Mouse (Mus musculus): ENCODE data around the gene Jdp2. TPM values are rescaled to one million over a fixed set of nuclear protein-coding genes. Genes with fewer than 3 reads are reported as not detected.
A peak's percentile ranks its signal among the peaks of the same experiment; 100 is the strongest.

Jdp2 gene
- polyA plus RNA-seq, 1 experiment from 2014 or later: 0.36 TPM

DNA sequence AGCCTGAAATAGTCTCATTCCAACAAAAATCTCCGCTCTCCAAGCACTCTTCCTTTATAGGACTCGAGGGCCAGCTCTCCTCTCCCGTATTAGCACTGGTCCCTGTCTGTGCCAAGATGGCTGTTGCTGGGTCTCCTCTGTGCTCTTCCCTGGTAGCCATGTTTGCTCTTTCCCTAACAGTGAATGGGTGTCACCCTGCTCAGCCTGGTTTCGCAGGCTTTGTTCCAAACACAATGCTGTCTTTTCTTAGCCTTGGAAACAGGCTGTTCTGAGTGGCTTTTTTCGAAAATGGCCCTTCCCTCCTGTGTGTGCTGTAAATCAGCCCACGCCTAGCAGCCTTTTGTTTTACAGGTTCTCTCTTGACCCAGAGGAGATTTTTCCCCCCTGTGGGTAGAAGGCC lies 22.2 kb downstream of the Jdp2 start:
- H3K9me3 ChIP-seq (replicated peaks; ENCODE audit: control insufficient read depth, low read length, poor library complexity, severe bottlenecking): no peaks in the 10 kb centered on the region
- H3K9ac ChIP-seq (ENCODE audit: low read depth, low read length): no peak overlapping the region
- no peak overlapping the region for H3K4me2 ChIP-seq (ENCODE audit: low read length)
- ATAC-seq: no peak
- no peaks in the 10 kb centered on the region for H3K36me3 ChIP-seq (ENCODE audit: control insufficient read depth, insufficient read depth, low read length)
- no peaks in the 10 kb centered on the region for H3K27me3 ChIP-seq (ENCODE audit: control insufficient read depth, insufficient read depth, low read depth, low read length)
- no peak overlapping the region for H3K4me3 ChIP-seq (ENCODE audit: low read depth, low read length)
- H3K27ac ChIP-seq (ENCODE audit: low read length): peak overlapping the region; percentile 69; the same call in 1 of the 2 replicates
- 54% methylated on average over 6 of the region's 6 CpGs for WGBS
- H3K4me1 ChIP-seq (ENCODE audit: control insufficient read depth, insufficient read depth, low read length): peaks cover 6% of the 10 kb centered on the region

DNA sequence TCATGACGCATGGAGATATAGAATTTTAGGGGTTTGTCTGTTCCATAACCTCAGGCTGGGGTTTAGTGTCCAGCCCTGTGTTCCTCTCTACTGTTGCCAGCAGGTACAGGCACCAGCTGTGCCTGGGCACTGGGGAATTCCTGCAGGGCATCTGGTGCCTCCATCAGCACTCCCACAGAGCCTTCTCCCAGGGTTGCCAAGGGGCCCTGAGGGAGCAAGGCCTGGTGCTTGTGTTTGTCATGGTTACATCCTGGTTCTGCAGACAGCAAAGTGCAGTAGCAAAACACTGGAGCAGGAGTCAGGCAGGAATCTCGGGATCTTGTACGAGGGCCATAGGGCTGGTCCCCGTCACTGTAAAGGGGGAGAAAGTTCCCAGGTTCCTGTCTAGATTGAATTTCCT lies 22.8 kb downstream of the Jdp2 start:
- no peak for ATAC-seq
- H3K4me1 ChIP-seq (ENCODE audit: control insufficient read depth, insufficient read depth, low read length): peaks cover 6% of the 10 kb centered on the region
- no peaks in the 10 kb centered on the region for H3K36me3 ChIP-seq (ENCODE audit: control insufficient read depth, insufficient read depth, low read length)
- H3K4me3 ChIP-seq (ENCODE audit: low read depth, low read length): no peak overlapping the region
- no peaks in the 10 kb centered on the region for H3K27me3 ChIP-seq (ENCODE audit: control insufficient read depth, insufficient read depth, low read depth, low read length)
- H3K9me3 ChIP-seq (replicated peaks; ENCODE audit: control insufficient read depth, low read length, poor library complexity, severe bottlenecking): no peaks in the 10 kb centered on the region
- no peak overlapping the region for H3K9ac ChIP-seq (ENCODE audit: low read depth, low read length)
- 85% methylated on average over 4 of the region's 4 CpGs for WGBS
- H3K27ac ChIP-seq (ENCODE audit: low read length): no peak overlapping the region; the same call in 1 of the 2 replicates
- H3K4me2 ChIP-seq (ENCODE audit: low read length): no peak overlapping the region

DNA sequence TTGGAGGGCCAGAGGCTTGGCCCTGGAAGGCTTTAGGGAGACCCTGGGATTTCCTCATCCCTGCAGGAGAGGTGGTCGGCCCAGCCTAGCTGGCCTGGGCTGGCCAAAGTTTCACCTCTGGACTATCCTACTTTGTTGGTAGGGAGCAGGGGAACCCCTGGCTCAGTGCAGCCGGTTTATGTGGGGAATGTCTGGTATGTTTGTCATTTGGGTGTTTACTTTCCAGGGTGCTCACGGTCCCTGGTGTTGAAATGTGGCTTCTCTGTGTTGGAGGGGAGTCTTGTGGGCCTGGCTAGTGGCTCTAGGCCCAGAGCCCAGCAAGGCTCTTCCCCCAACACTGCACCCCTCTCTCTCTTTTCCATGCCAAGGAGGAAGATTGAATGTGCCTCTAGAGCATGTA lies 24.9 kb downstream of the Jdp2 start:
- ATAC-seq: no peak
- WGBS: 79% methylated on average over 3 of the region's 3 CpGs
- Histone ChIP-seq H3K36me3 (ENCODE audit: control insufficient read depth, insufficient read depth, low read length) (no peaks in the 10 kb centered on the region), H3K4me2 (ENCODE audit: low read length) (no peak overlapping the region), H3K27ac (ENCODE audit: low read length) (no peak overlapping the region), H3K4me1 (ENCODE audit: control insufficient read depth, insufficient read depth, low read length) (peaks cover 6% of the 10 kb centered on the region), H3K9me3 (replicated peaks; ENCODE audit: control insufficient read depth, low read length, poor library complexity, severe bottlenecking) (no peaks in the 10 kb centered on the region), H3K9ac (ENCODE audit: low read depth, low read length) (no peak overlapping the region), H3K27me3 (ENCODE audit: control insufficient read depth, insufficient read depth, low read depth, low read length) (no peaks in the 10 kb centered on the region), H3K4me3 (ENCODE audit: low read depth, low read length) (no peak overlapping the region)

DNA sequence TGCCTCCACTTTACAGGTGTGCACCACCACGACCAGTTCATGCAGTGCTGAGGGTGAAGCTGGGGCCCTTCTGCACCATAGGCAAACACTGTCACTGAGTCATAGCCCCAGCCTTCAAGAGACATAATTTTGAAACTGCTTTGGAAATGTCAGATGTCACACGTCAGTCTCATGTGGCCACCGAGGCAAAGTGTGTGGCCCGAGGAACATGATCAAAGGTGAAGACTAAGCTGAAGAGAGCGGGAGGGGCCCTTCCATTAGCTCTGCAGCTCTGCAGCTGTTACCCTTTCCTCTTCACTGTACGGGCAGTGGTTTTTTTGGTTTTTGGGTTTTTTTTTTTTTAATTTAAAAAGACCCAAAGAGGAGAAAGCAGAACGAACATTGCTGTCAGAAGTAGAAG lies 25.8 kb downstream of the Jdp2 start:
- WGBS: 89% methylated on average over 7 of the region's 7 CpGs

DNA sequence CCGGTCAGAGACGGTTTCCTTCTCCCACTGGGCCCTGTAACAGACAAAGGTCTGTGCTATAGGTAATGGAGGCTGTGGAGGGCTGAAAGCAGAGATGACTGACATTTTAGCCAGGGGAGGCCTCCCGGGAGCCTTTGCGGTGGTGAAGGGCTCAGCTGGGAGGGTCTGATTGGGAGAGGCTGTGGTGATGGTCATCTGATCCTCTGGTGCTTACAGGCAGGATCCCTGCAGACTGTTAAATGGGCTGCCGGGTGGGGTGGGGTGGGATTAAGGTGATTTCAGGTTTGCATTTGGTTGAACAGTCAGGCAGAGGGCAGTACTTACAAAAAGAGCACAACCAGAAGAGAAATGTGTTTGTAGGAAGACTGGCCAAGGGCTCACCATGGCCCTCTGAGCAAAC lies 27.0 kb downstream of the Jdp2 start:
- H3K9ac ChIP-seq (ENCODE audit: low read depth, low read length): no peak overlapping the region
- H3K27me3 ChIP-seq (ENCODE audit: control insufficient read depth, insufficient read depth, low read depth, low read length): no peaks in the 10 kb centered on the region
- no peak for ATAC-seq
- H3K4me2 ChIP-seq (ENCODE audit: low read length): no peak overlapping the region
- 62% methylated on average over 5 of the region's 5 CpGs for WGBS
- no peak overlapping the region for H3K27ac ChIP-seq (ENCODE audit: low read length)
- H3K9me3 ChIP-seq (replicated peaks; ENCODE audit: control insufficient read depth, low read length, poor library complexity, severe bottlenecking): no peaks in the 10 kb centered on the region
- H3K4me1 ChIP-seq (ENCODE audit: control insufficient read depth, insufficient read depth, low read length): peaks cover 2% of the 10 kb centered on the region
- no peak overlapping the region for H3K4me3 ChIP-seq (ENCODE audit: low read depth, low read length)
- no peaks in the 10 kb centered on the region for H3K36me3 ChIP-seq (ENCODE audit: control insufficient read depth, insufficient read depth, low read length)

More for the DNA sequence above, 25.8 kb downstream of the Jdp2 start:
- Histone ChIP-seq H3K4me2 (ENCODE audit: low read length) (no peak overlapping the region), H3K27ac (ENCODE audit: low read length) (no peak overlapping the region), H3K27me3 (ENCODE audit: control insufficient read depth, insufficient read depth, low read depth, low read length) (no peaks in the 10 kb centered on the region), H3K9ac (ENCODE audit: low read depth, low read length) (no peak overlapping the region), H3K36me3 (ENCODE audit: control insufficient read depth, insufficient read depth, low read length) (no peaks in the 10 kb centered on the region), H3K4me3 (ENCODE audit: low read depth, low read length) (no peak overlapping the region), H3K9me3 (replicated peaks; ENCODE audit: control insufficient read depth, low read length, poor library complexity, severe bottlenecking) (no peaks in the 10 kb centered on the region), H3K4me1 (ENCODE audit: control insufficient read depth, insufficient read depth, low read length) (peaks cover 6% of the 10 kb centered on the region)
- no peak for ATAC-seq

DNA sequence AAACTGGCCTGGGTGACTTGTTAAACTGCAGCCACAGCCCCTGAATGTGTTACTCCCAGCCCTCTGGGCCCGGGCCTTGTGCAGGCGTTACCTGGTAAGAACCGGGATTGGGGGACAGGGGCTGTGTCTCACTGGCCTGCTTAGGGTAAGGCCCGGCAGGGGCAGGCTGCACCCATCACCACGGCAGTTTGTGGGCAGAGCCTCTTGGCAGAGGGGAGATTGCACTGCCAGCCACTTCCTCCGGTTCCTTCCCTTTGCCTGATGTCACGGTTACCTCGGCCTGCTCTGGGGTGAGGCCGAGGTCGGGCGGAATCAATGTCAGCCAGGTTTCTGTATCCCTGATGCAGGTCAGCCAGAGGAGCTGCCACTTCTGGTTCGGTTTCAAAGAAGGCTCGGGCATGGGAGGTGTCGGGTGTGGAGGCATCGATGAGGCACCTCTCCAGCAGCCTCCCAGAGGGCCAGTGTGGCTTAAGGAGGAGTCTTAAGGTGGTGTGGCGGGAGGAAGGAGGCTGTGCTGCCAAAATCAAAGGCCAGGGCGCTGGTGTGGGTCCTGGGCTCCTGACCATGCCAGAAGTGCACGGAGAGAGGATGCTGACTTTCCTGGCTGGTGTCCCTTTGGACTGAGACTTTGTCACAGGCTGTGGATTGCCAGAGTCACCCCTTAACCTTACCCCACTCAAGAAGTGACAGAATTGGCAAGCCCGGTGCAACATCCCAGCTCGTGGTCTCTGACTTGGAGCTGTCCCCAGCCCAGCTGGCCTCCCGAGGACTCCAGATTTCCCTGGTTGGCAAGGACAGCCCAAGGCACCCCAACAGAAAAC lies 31.0 kb downstream of the Jdp2 start:
- no peak; the same call in 1 of the 2 replicates for ATAC-seq
- no peaks in the 10 kb centered on the region for H3K4me1 ChIP-seq (ENCODE audit: control insufficient read depth, insufficient read depth, low read length)
- H3K36me3 ChIP-seq (ENCODE audit: control insufficient read depth, insufficient read depth, low read length): peaks cover 15% of the 10 kb centered on the region; the same call in 1 of the 2 replicates
- no peak overlapping the region for H3K4me2 ChIP-seq (ENCODE audit: low read length)
- H3K27me3 ChIP-seq (ENCODE audit: control insufficient read depth, insufficient read depth, low read depth, low read length): no peaks in the 10 kb centered on the region
- 79% methylated on average over 21 of the region's 21 CpGs for WGBS
- H3K4me3 ChIP-seq (ENCODE audit: low read depth, low read length): no peak overlapping the region
- H3K9me3 ChIP-seq (replicated peaks; ENCODE audit: control insufficient read depth, low read length, poor library complexity, severe bottlenecking): no peaks in the 10 kb centered on the region
- no peak overlapping the region for H3K27ac ChIP-seq (ENCODE audit: low read length)
- no peak overlapping the region for H3K9ac ChIP-seq (ENCODE audit: low read depth, low read length)

DNA sequence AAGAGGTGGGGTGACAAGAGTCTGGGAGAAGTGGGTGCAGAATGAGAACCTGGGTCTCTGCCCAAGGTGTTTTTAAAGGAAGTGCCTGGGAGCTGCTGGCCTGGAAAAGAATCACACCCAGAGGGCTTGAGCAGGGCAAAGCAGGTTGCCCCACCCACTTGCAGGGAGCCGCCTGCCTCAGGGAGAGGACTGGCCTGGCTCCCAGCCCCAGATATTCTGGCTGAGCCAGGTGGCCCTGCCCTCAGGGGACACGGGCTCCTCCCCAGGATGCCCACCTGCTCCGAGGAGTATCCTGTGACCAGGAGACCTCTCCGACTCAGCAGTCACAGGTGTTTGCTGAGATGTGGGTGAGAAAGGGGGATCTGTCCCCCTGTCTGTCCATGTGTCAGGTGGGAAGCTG lies 32.4 kb downstream of the Jdp2 start:
- Histone ChIP-seq H3K27ac (ENCODE audit: low read length) (no peak overlapping the region), H3K4me1 (ENCODE audit: control insufficient read depth, insufficient read depth, low read length) (no peaks in the 10 kb centered on the region), H3K27me3 (ENCODE audit: control insufficient read depth, insufficient read depth, low read depth, low read length) (no peaks in the 10 kb centered on the region), H3K9ac (ENCODE audit: low read depth, low read length) (no peak overlapping the region), H3K4me2 (ENCODE audit: low read length) (no peak overlapping the region), H3K36me3 (ENCODE audit: control insufficient read depth, insufficient read depth, low read length) (peaks cover 15% of the 10 kb centered on the region; the same call in 1 of the 2 replicates), H3K4me3 (ENCODE audit: low read depth, low read length) (no peak overlapping the region), H3K9me3 (replicated peaks; ENCODE audit: control insufficient read depth, low read length, poor library complexity, severe bottlenecking) (no peaks in the 10 kb centered on the region)
- WGBS: 84% methylated on average over 4 of the region's 4 CpGs
- no peak for ATAC-seq

DNA sequence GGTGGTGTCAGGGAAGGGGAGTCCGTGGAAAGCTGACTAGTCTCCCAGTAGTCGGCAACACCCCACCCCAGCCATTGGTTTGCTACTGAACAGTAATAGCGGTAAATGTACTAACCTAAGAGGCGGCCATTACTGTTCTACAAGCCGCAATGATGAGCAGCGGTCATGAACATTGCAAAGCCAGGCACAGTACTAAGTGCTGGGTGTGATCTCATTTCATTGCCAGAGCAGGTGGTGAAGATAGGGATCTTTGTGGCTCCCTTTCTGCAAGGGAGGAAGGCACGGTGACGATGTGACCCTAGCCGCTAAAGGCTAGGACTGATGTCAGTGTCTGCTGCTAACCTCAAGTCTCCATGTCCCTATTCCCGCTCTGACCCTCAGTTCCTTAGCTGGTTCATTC lies 33.5 kb downstream of the Jdp2 start:
- ATAC-seq: no peak
- Histone ChIP-seq H3K36me3 (ENCODE audit: control insufficient read depth, insufficient read depth, low read length) (peaks cover 15% of the 10 kb centered on the region; the same call in 1 of the 2 replicates), H3K4me2 (ENCODE audit: low read length) (no peak overlapping the region), H3K27me3 (ENCODE audit: control insufficient read depth, insufficient read depth, low read depth, low read length) (no peaks in the 10 kb centered on the region), H3K9me3 (replicated peaks; ENCODE audit: control insufficient read depth, low read length, poor library complexity, severe bottlenecking) (no peaks in the 10 kb centered on the region), H3K27ac (ENCODE audit: low read length) (no peak overlapping the region), H3K4me3 (ENCODE audit: low read depth, low read length) (no peak overlapping the region), H3K9ac (ENCODE audit: low read depth, low read length) (no peak overlapping the region), H3K4me1 (ENCODE audit: control insufficient read depth, insufficient read depth, low read length) (no peaks in the 10 kb centered on the region)
- WGBS: 96% methylated on average over 10 of the region's 10 CpGs

DNA sequence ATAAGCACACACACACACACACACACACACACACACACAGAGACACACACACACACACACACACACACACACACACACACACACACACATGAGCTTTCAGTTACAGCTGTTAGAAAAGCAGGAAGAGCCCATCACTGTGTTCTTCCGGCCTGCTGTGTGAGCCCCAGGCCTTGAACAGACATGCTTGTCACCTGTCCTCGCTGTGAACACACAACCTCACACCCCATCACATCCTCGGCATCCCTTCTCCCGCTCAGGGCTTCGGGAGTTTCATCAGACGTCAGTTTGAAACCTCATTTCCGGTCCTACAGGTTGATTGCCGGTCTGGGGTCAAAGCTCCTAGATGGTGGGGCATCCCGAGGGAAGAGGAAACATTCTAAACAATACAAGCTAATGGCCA lies 39.1 kb downstream of the Jdp2 start:
- H3K27ac ChIP-seq (ENCODE audit: low read length): no peak overlapping the region
- no peaks in the 10 kb centered on the region for H3K4me1 ChIP-seq (ENCODE audit: control insufficient read depth, insufficient read depth, low read length)
- no peak overlapping the region for H3K4me2 ChIP-seq (ENCODE audit: low read length)
- no peaks in the 10 kb centered on the region for H3K9me3 ChIP-seq (replicated peaks; ENCODE audit: control insufficient read depth, low read length, poor library complexity, severe bottlenecking)
- peaks cover 17% of the 10 kb centered on the region; the same call in 1 of the 2 replicates for H3K36me3 ChIP-seq (ENCODE audit: control insufficient read depth, insufficient read depth, low read length)
- ATAC-seq: no peak
- H3K4me3 ChIP-seq (ENCODE audit: low read depth, low read length): no peak overlapping the region
- 87% methylated on average over 9 of the region's 9 CpGs for WGBS
- no peaks in the 10 kb centered on the region for H3K27me3 ChIP-seq (ENCODE audit: control insufficient read depth, insufficient read depth, low read depth, low read length)
- H3K9ac ChIP-seq (ENCODE audit: low read depth, low read length): no peak overlapping the region
